Mouse (Mus musculus): ENCODE measurements around the gene Ccdc107. TPM values are rescaled to one million over a fixed set of nuclear protein-coding genes. Genes with fewer than 3 reads are reported as not detected.

Gene Ccdc107
- 28.7 to 35.4 TPM (median 30.0 TPM) in 4 replicates for total RNA-seq (2023; ENCODE audit: inconsistent age)

GRCm38 (mm10) chr4:43492821-43493185, at the start of gene Ccdc107:
Gene Ccdc107, plus strand, starts transcription at chr4:43492900.

GRCm38 (mm10) chr4:43454041-43454836, 38.5 kb upstream of the Ccdc107 start, which contains the start of gene Cd72:
Gene Cd72, minus strand, starts transcription at chr4:43454628.

GRCm38 (mm10) chr4:43483535-43484091, 9.1 kb upstream of the Ccdc107 start, which contains the start of gene Sit1:
Gene Sit1, minus strand, starts transcription at chr4:43483734.

GRCm38 (mm10) chr4:43499407-43500333, 7.0 kb downstream of the Ccdc107 start, which contains the start of gene Arhgef39:
Gene Arhgef39, minus strand, starts transcription at chr4:43499695.

GRCm38 (mm10) chr4:43506536-43507185, 14.0 kb downstream of the Ccdc107 start, which contains the start of gene Car9:
Gene Car9, plus strand, starts transcription at chr4:43506966.

Other genes with a start within 250 kb of the Ccdc107 start
- not detected in 4 replicates for gene Atp8b5, start 225.7 kb upstream of the Ccdc107 start, total RNA-seq (2023; ENCODE audit: inconsistent age)
- gene Rusc2, start 110.9 kb upstream of the Ccdc107 start, total RNA-seq (2023; ENCODE audit: inconsistent age): 1.0 to 1.5 TPM in 2 of 4 replicates, not detected in the others
- not detected in 4 replicates for gene Fam166b, start 63.8 kb upstream of the Ccdc107 start, total RNA-seq (2023; ENCODE audit: inconsistent age)
- gene Tesk1, start 51.0 kb upstream of the Ccdc107 start, total RNA-seq (2023; ENCODE audit: inconsistent age): 50.3 to 68.1 TPM (median 63.1 TPM) in 4 replicates
- 506 to 604 TPM (median 560 TPM) in 4 replicates for gene Cd72, start 38.3 kb upstream of the Ccdc107 start, total RNA-seq (2023; ENCODE audit: inconsistent age)
- gene Sit1, start 9.2 kb upstream of the Ccdc107 start, total RNA-seq (2023; ENCODE audit: inconsistent age): 10.9 to 17.2 TPM (median 13.9 TPM) in 4 replicates
- gene Arhgef39, start 6.8 kb downstream of the Ccdc107 start, total RNA-seq (2023; ENCODE audit: inconsistent age): 1.3 to 3.6 TPM (median 2.6 TPM) in 4 replicates
- gene Car9, start 14.1 kb downstream of the Ccdc107 start, total RNA-seq (2023; ENCODE audit: inconsistent age): 0.84 to 1.4 TPM in 2 of 4 replicates, not detected in the others
- gene Tpm2, start 30.9 kb downstream of the Ccdc107 start, total RNA-seq (2023; ENCODE audit: inconsistent age): 0.58 to 0.93 TPM (median 0.66 TPM) in 3 of 4 replicates, not detected in the other
- gene Creb3, start 69.4 kb downstream of the Ccdc107 start, total RNA-seq (2023; ENCODE audit: inconsistent age): 55.9 to 68.9 TPM (median 66.5 TPM) in 4 replicates
- 271 to 299 TPM (median 289 TPM) in 4 replicates for gene Tln1, start 69.8 kb downstream of the Ccdc107 start, total RNA-seq (2023; ENCODE audit: inconsistent age)
- 41.6 to 56.1 TPM (median 42.0 TPM) in 4 replicates for gene Rgp1, start 85.8 kb downstream of the Ccdc107 start, total RNA-seq (2023; ENCODE audit: inconsistent age)
- 43.0 to 48.3 TPM (median 45.3 TPM) in 4 replicates for gene Gba2, start 86.0 kb downstream of the Ccdc107 start, total RNA-seq (2023; ENCODE audit: inconsistent age)
- gene Msmp, start 91.6 kb downstream of the Ccdc107 start, total RNA-seq (2023; ENCODE audit: inconsistent age): not detected in 4 replicates
- gene Npr2, start 139.0 kb downstream of the Ccdc107 start, total RNA-seq (2023; ENCODE audit: inconsistent age): 0.80 to 4.4 TPM (median 1.3 TPM) in 4 replicates
- not detected in 4 replicates for gene Spag8, start 160.7 kb downstream of the Ccdc107 start, total RNA-seq (2023; ENCODE audit: inconsistent age)
- gene Hint2, start 163.6 kb downstream of the Ccdc107 start, total RNA-seq (2023; ENCODE audit: inconsistent age): 13.0 to 19.8 TPM (median 15.5 TPM) in 4 replicates
- gene Tmem8b, start 176.1 kb downstream of the Ccdc107 start, total RNA-seq (2023; ENCODE audit: inconsistent age): 2.0 to 3.4 TPM (median 2.9 TPM) in 4 replicates
- gene Fam221b, start 176.2 kb downstream of the Ccdc107 start, total RNA-seq (2023; ENCODE audit: inconsistent age): 0.18 TPM in 1 of 4 replicates, not detected in the others
- gene Olfr70, start 207.9 kb downstream of the Ccdc107 start, total RNA-seq (2023; ENCODE audit: inconsistent age): not detected in 4 replicates
- gene Olfr71, start 217.4 kb downstream of the Ccdc107 start, total RNA-seq (2023; ENCODE audit: inconsistent age): not detected in 4 replicates
- gene Hrct1, start 234.3 kb downstream of the Ccdc107 start, total RNA-seq (2023; ENCODE audit: inconsistent age): not detected in 4 replicates
- gene Spaar, start 237.1 kb downstream of the Ccdc107 start, total RNA-seq (2023; ENCODE audit: inconsistent age): not detected in 4 replicates

Measured in B cell, adult (primary cell).